Mouse (Mus musculus) stomach, embryonic 14.5 days (tissue): Measurements from ENCODE around the gene Apex2. TPM values are rescaled to one million over a fixed set of nuclear protein-coding genes. Genes with fewer than 3 reads are reported as not detected.

Source experiments
- ATAC-seq: fragments of 200-750 bp; cut with Nextera tagmentation; 2 replicates; pipeline ENCODE4 v1.8.0; 2017; ENCODE audit warnings: low read depth, moderate TSS enrichment; ENCODE audit not compliant: insufficient number of reproducible peaks, insufficient read depth, low FRiP score
- H3K27ac ChIP-seq: fragments of 300-500 bp; sonication (generic); 2 replicates; pipeline ENCODE4 v1.5.1; 2014; ENCODE audit warnings: mild to moderate bottlenecking, low read length, moderate library complexity, mixed read lengths
- H3K27me3 ChIP-seq: fragments of 300-500 bp; sonication (generic); 2 replicates; pipeline ENCODE4 v1.6.1; 2014; ENCODE audit warnings: low read length, control low read depth, mixed read lengths; ENCODE audit not compliant: control insufficient read depth, insufficient read depth
- H3K36me3 ChIP-seq: fragments of 300-500 bp; sonication (generic); 2 replicates; pipeline ENCODE4 v1.6.1; 2014; ENCODE audit warnings: mild to moderate bottlenecking, control low read depth, low read length, moderate library complexity, mixed read lengths; ENCODE audit not compliant: control insufficient read depth, insufficient read depth
- H3K4me1 ChIP-seq: fragments of 300-500 bp; sonication (generic); 2 replicates; pipeline ENCODE4 v1.6.1; 2014; ENCODE audit warnings: low read length, control low read depth, mixed read lengths; ENCODE audit not compliant: control insufficient read depth, insufficient read depth
- H3K4me2 ChIP-seq: fragments of 300-500 bp; sonication (generic); replicated peaks from 2 replicates; pipeline ENCODE4 v1.6.1; 2014; ENCODE audit warnings: low read depth, low read length, control low read depth
- H3K4me3 ChIP-seq: fragments of 300-500 bp; sonication (generic); 2 replicates; pipeline ENCODE4 v1.5.1; 2014; ENCODE audit warnings: low read depth, low read length, control low read depth
- H3K9ac ChIP-seq: fragments of 300-500 bp; sonication (generic); replicated peaks from 2 replicates; pipeline ENCODE4 v1.6.1; 2014; ENCODE audit warnings: low read depth, mild to moderate bottlenecking, control low read depth, low read length, moderate library complexity, mixed read lengths
- H3K9me3 ChIP-seq: fragments of 300-500 bp; sonication (generic); 2 replicates; pipeline ENCODE4 v1.6.1; 2016; ENCODE audit warnings: low read depth, low read length, control low read depth; ENCODE audit not compliant: control insufficient read depth
- WGBS: fragments of 180-500 bp; shearing (Covaris S2); extraction: QIAGEN DNeasy Blood & Tissue Kit; methylation state at CpG from one replicate; pipeline ENCODE4 v1.1.7; 2014; 5-methylcytosine and 5-hydroxymethylcytosine counted together
- microRNA-seq: library from miRNA; unstranded; fragments of <30 nt; microRNA quantifications from one replicate; pipeline ENCODE4, GENCODE M21; 2016
- polyA plus RNA-seq: library from polyadenylated mRNA; unstranded; fragments of >200 nt; fragmentation: Nextera tagmentation; extraction: Ambion mirVana; gene quantifications from 2 replicates; pipeline ENCODE4 v1.2.1, GENCODE M21; 2014

Apex2 gene
- polyA plus RNA-seq, 1 experiment from 2014 or later: 20.9 TPM

DNA sequence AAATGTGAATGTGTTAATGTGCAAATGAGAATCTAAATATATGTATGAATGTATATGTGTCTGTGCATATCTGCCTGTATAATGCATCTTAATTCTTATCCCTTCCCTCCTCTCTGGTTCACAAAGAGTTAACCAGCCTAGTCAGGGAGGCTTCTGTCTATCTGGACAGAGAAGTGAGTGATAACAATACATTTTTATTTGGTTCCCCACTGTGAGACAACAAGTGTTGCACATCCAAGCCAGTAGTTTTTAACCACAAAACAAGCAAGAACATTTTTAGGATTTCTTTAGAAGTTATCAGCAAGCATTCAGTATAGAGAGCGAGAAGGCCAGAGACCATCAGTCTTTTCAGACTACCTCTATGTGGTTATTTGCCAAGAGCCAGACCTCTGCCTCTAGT, 118.3 kb downstream of the Apex2 start:
- ATAC-seq: no peak
- no peaks in the 10 kb centered on the region for H3K4me1 ChIP-seq
- H3K27me3 ChIP-seq: no peaks in the 10 kb centered on the region
- 84% methylated on average over 1 of the region's 1 CpGs for WGBS
- no peak overlapping the region for H3K4me3 ChIP-seq
- H3K9ac ChIP-seq: no peak overlapping the region
- no peaks in the 10 kb centered on the region for H3K36me3 ChIP-seq
- H3K4me2 ChIP-seq: no peak overlapping the region
- no peaks in the 10 kb centered on the region for H3K9me3 ChIP-seq
- H3K27ac ChIP-seq: no peak overlapping the region

Small RNA genes within 50 kb of the gene (microRNA-seq; reads per million reads assigned to microRNA genes)
- not detected for gene Mir3620

Other genes with a start within 250 kb of the Apex2 start
- gene Tmem29, start 130.7 kb downstream of the Apex2 start, polyA plus RNA-seq: 36.1 and 41.5 TPM in 2 replicates
- gene Alas2, start 42.5 kb downstream of the Apex2 start, polyA plus RNA-seq: 25.8 and 28.1 TPM in 2 replicates
- gene Pfkfb1, start 1.6 kb downstream of the Apex2 start, polyA plus RNA-seq: 6.9 and 9.5 TPM in 2 replicates
- 32.4 and 34.5 TPM in 2 replicates for gene Tro, start 67.7 kb upstream of the Apex2 start, polyA plus RNA-seq
- gene Maged2, start 224.5 kb upstream of the Apex2 start, polyA plus RNA-seq: 697 and 699 TPM in 2 replicates